Comparison of ENCODE assay signal across 25 mouse cellular contexts in genomic region chr9:58234502-58235015, GRCm38 (mm10). TPM values are rescaled to one million over a fixed set of nuclear protein-coding genes. Genes with fewer than 3 reads are reported as not detected.
DNase-seq lines count a peak whose midpoint lies in the region; ATAC-seq and TF ChIP-seq lines count a peak whose summit lies in the region.
"Had no signal": no experiment of that assay in that cellular context is flagged by ENCODE, and none has a peak within 500 bp of the region (broad histone marks: within the 10 kb centered on the region; RNA-seq: fewer than 3 reads in every experiment).

No protein-coding gene starts in this region.

- H3K27ac ChIP-seq in liver, embryonic 12.5 days, result no peak overlapping the region
- no peak overlapping the region for H3K27ac ChIP-seq in layer of hippocampus, adult 2 months
- H3K27ac ChIP-seq: embryonic facial prominence, embryonic 12.5 days; forebrain, embryonic 12.5 days; heart, adult 2 months; heart, embryonic 15.5 days; hindbrain, embryonic 13.5 days; hindbrain, postnatal 0 days had no signal

- H3K4me3 ChIP-seq in liver, embryonic 12.5 days, result no peak overlapping the region
- no peak overlapping the region for H3K4me3 ChIP-seq in layer of hippocampus, adult 2 months
- H3K4me3 ChIP-seq: embryonic facial prominence, embryonic 12.5 days; forebrain, embryonic 12.5 days; heart, adult 2 months; heart, embryonic 15.5 days; hindbrain, embryonic 13.5 days had no signal

- 95% methylated on average over 28 of the region's 28 CpGs for WGBS in liver, embryonic 12.5 days (ENCODE audit: insufficient replicate concordance)

- no peak overlapping the region for H3K9ac ChIP-seq in liver, embryonic 12.5 days
- H3K9ac ChIP-seq: embryonic facial prominence, embryonic 12.5 days; forebrain, embryonic 12.5 days; heart, embryonic 15.5 days; hindbrain, embryonic 13.5 days had no signal

- H3K36me3 ChIP-seq in liver, embryonic 12.5 days, result peaks cover 86% of the 10 kb centered on the region

- peaks cover 21% of the 10 kb centered on the region; the same call in 1 of the 2 replicates for H3K4me1 ChIP-seq in liver, embryonic 12.5 days
- H3K4me1 ChIP-seq: forebrain, embryonic 12.5 days; hindbrain, embryonic 13.5 days had no signal

- H3K27me3 ChIP-seq in liver, embryonic 12.5 days (replicated peaks), result no peaks in the 10 kb centered on the region
- H3K27me3 ChIP-seq: embryonic facial prominence, embryonic 12.5 days; forebrain, embryonic 12.5 days; heart, embryonic 15.5 days; hindbrain, embryonic 13.5 days had no signal

- TF ChIP-seq CTCF in layer of hippocampus, adult 2 months (conservative IDR thresholded peaks at IDR 0.05), result no peak

- no peak for ATAC-seq in liver, embryonic 12.5 days
- 0 out of 2 replicates have a peak, but pooled peaks have one; percentile 20 for ATAC-seq in megakaryocyte progenitor cell, adult 5-6 weeks (replicated peaks; ENCODE audit: poor library complexity)
- ATAC-seq: CD4-positive, CD25-positive, alpha-beta regulatory T cell, adult 4 months; forebrain, embryonic 16.5 days; hindbrain, postnatal 0 days had no signal

- H3K4me2 ChIP-seq in liver, embryonic 12.5 days, result no peak overlapping the region
- H3K4me2 ChIP-seq: embryonic facial prominence, embryonic 12.5 days; forebrain, embryonic 12.5 days; heart, embryonic 11.5 days; heart, embryonic 15.5 days; hindbrain, embryonic 13.5 days had no signal

- DNase-seq in liver, result peak; percentile 18
- DNase-seq in ES-CJ7 (ENCODE audit: low read depth, low spot score), result peak; percentile 66
- DNase-seq in ZHBTc4 (ENCODE audit: low read depth, low spot score), result peak; percentile 85
- no peak for DNase-seq in layer of hippocampus, adult 2 months (ENCODE audit: low spot score in 2 of 2)
- DNase-seq in spleen, adult 18-20 months, result no peak
- no peak for DNase-seq in natural killer cell, adult 2 months (ENCODE audit: low spot score in 2 of 2)
- DNase-seq: adrenal gland, adult 8-10 months; adrenal gland, postnatal 36 days; B cell, adult 2 months; cerebellum, adult 2 months; cerebellum, postnatal 10 days; gastrocnemius, postnatal 10 days; heart, adult 2 months; heart, postnatal 14 days had no signal

- no peaks in the 10 kb centered on the region for H3K9me3 ChIP-seq in liver, embryonic 12.5 days (replicated peaks)
- H3K9me3 ChIP-seq: embryonic facial prominence, embryonic 12.5 days; forebrain, embryonic 12.5 days; heart, embryonic 15.5 days; hindbrain, embryonic 13.5 days had no signal

RNA-seq across cellular contexts. Expression of gene Pml, which starts 15.0 kb away (rescaled TPM):
- 24.4 and 26.5 TPM in 2 replicates for polyA plus RNA-seq in liver, embryonic 12.5 days (2016; fragmentation: Nextera tagmentation; extraction: Ambion mirVana)
- total RNA-seq in megakaryocyte progenitor cell, adult 5-6 weeks (2015), result 32.6 and 41.2 TPM in 2 replicates
- 13.2 and 14.5 TPM in 2 replicates for total RNA-seq in megakaryocyte progenitor cell, adult 5-6 weeks (2017)
- 10 to 100 TPM; 11.9 to 14.2 TPM for total RNA-seq in layer of hippocampus, adult 2 months (2021)

RNA-seq across cellular contexts. Expression of gene Stoml1, which starts 18.4 kb away (rescaled TPM):
- polyA plus RNA-seq in liver, embryonic 12.5 days (2016; fragmentation: Nextera tagmentation; extraction: Ambion mirVana), result 6.5 and 6.6 TPM in 2 replicates
- total RNA-seq in megakaryocyte progenitor cell, adult 5-6 weeks (2015), result 1.9 and 6.7 TPM in 2 replicates
- total RNA-seq in megakaryocyte progenitor cell, adult 5-6 weeks (2017), result 7.3 and 7.9 TPM in 2 replicates
- 10 to 100 TPM; 78.6 to 78.7 TPM for total RNA-seq in layer of hippocampus, adult 2 months (2021)

RNA-seq across cellular contexts. Expression of gene Islr2, which starts 30.4 kb away (rescaled TPM):
- polyA plus RNA-seq in liver, embryonic 12.5 days (2016; fragmentation: Nextera tagmentation; extraction: Ambion mirVana), result 0.07 TPM in 1 of 2 replicates, not detected in the other
- not detected in 2 replicates for total RNA-seq in megakaryocyte progenitor cell, adult 5-6 weeks (2015)
- total RNA-seq in megakaryocyte progenitor cell, adult 5-6 weeks (2017), result not detected in 2 replicates
- 100 to 1,000 TPM; 134 to 136 TPM for total RNA-seq in layer of hippocampus, adult 2 months (2021)
- polyA plus RNA-seq: CD4-positive, CD25-positive, alpha-beta regulatory T cell, adult 4 months; heart, embryonic 15.5 days had no signal

RNA-seq across cellular contexts. Expression of gene Islr, which starts 30.5 kb away (rescaled TPM):
- polyA plus RNA-seq in liver, embryonic 12.5 days (2016; fragmentation: Nextera tagmentation; extraction: Ambion mirVana), result 4.9 and 5.9 TPM in 2 replicates
- 0.07 TPM in 1 of 2 replicates, not detected in the other for total RNA-seq in megakaryocyte progenitor cell, adult 5-6 weeks (2015)
- total RNA-seq in megakaryocyte progenitor cell, adult 5-6 weeks (2017), result 0.81 TPM in 1 of 2 replicates, not detected in the other
- 10 to 100 TPM; 12.8 to 14.2 TPM for total RNA-seq in layer of hippocampus, adult 2 months (2021)
- total RNA-seq: MEL had no signal

Comparison
In these comparisons a context has a peak if more than half of its experiments do, and no peak if none do; other contexts are left out.
1. DNase-seq: peak in liver (single experiment), ES-CJ7 (single experiment) and ZHBTc4 (single experiment); none in layer of hippocampus, adult 2 months (0 of 2), spleen, adult 18-20 months (0 of 2) and natural killer cell, adult 2 months (0 of 2).
2. RNA of gene Stoml1, which starts 18.4 kb away (total RNA-seq): 78.6 to 78.7 TPM in layer of hippocampus, adult 2 months; 1.9 to 7.9 TPM in megakaryocyte progenitor cell, adult 5-6 weeks; every median in the first group is over 4 times any median in the second.
3. RNA of gene Islr2, which starts 30.4 kb away (total RNA-seq): 134 to 136 TPM in layer of hippocampus, adult 2 months; not detected in megakaryocyte progenitor cell, adult 5-6 weeks; every median in the first group is over 100 times any median in the second.